Mouse (Mus musculus) small intestine, adult 2 months (tissue): ENCODE data around the gene Mitf.

Experiments used
- CTCF ChIP-seq: fragments of 200-500 bp; IDR thresholded peaks from 2 replicates; pipeline ENCODE4 v1.5.1; 2012; ENCODE audit warnings: low read depth, mild to moderate bottlenecking, control low read depth, inconsistent platforms, low read length, moderate library complexity, mixed read lengths; ENCODE audit not compliant: insufficient replicate concordance, insufficient read length; ENCODE audit errors: extremely low read depth
- POLR2A ChIP-seq: fragments of 200-500 bp; IDR thresholded peaks from 2 replicates; pipeline ENCODE4 v1.6.1; 2012; ENCODE audit warnings: low read depth, mild to moderate bottlenecking, control low read depth, inconsistent platforms, low read length, moderate library complexity

- no peak for TF ChIP-seq POLR2A
- TF ChIP-seq CTCF: no peak
These were observed 217.0 kb downstream of the Mitf start for GRCm38 (mm10) chr6:98023876-98024275.
